Mouse (Mus musculus) left cerebral cortex, adult 18-20 months (tissue): ENCODE data around the gene Nelfa. TPM values are rescaled to one million over a fixed set of nuclear protein-coding genes. Genes with fewer than 3 reads are reported as not detected.
"Not testable (repeated sequence)": the region's sequence is repeated elsewhere in the genome, so short reads cannot be mapped to it uniquely, and the experiment has no call there.

Experiments
- DNase-seq, 2 experiments: peaks; one replicate each; pipeline ENCODE4 v3.0.0; 2021 to 2022; ENCODE audit warnings: low spot score in 2 of 2, mixed read lengths in 1 of 2
- total RNA-seq, 2 experiments: library from RNA; stranded (reverse); gene quantifications; 2 replicates each; pipeline ENCODE4 v1.2.3; 2021

Nelfa gene
- total RNA-seq, 2 experiments from 2014 or later: 20.9 to 23.0 TPM

DNA sequence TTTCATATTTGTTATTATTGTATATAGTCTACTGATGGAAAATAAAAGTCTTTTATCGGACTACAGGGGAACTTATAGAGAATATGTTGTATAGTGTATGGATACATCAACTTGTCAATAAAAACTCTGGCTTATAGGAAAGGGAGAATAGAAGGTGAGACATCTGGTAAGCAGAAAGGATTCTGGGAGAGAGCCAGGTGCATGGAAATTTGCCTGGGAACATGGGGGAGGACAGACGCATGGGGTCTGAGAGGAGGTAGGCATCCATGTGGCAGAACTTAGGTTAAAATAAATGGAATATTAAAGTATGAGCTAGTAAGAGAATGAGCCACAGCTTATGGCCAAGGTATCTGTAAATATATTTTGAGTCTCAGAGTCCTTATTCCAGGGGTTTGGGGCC is 16.2 kb downstream of the Nelfa start:
- DNase-seq: no peak

DNA sequence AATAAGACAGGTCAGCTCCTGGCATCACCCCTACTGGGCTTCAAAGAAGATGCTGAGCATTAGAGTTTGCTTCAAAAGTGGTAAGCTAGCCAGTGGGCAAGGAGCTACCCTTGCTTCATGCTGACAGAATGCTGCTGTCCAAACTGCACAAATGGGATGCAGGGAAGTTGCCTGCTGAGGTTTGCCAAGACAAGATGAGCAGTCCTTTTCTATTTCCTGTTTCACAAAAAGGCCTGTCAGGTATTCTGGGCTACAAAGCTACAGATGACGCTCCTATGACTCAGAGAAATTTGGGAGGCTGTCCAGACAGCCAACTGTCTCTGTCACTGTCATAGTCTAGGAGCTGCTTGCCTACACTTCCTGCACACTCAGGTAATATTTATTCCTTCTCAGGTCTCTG is 16.7 kb downstream of the Nelfa start:
- peak; percentile 50 to 59 for DNase-seq

DNA sequence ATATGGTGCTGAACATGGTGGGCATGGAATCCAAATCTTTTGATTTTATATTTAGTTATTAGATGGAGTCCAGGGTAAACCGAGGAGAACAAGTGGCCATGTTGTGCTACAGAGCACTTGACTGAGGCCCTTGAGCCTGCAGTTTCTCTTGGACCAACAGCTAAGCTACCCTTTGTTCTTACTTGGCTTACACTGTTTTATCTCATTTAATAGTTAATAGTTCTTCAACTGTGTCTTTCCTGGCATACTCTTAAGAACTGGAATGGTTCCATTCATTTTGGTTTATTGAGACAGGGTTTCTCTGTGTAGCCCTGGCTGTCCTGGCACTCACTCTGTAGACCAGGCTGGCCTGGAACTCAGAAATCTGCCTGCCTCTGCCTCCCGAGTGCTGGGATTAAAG is 19.6 kb downstream of the Nelfa start:
- not testable (repeated sequence) for DNase-seq

DNA sequence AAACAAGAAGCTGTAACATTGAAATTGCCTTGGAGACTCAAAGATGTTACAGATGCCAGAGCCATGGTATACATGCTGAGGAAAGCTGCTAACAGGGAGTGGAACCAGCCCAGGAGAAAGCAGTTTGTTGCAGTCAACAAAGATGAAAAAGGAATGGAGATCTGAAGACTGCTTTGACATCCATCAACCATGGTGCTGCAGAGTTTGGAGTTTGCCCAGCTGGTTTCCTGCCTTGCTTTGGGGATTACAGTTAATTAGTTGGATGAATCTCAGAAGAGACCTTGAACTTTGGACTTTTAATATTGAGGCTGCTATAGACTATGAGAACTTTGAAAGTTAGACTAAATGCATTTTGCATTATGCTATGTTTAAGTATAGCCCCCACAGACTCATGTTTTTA is 21.2 kb downstream of the Nelfa start:
- not testable (repeated sequence) for DNase-seq

DNA sequence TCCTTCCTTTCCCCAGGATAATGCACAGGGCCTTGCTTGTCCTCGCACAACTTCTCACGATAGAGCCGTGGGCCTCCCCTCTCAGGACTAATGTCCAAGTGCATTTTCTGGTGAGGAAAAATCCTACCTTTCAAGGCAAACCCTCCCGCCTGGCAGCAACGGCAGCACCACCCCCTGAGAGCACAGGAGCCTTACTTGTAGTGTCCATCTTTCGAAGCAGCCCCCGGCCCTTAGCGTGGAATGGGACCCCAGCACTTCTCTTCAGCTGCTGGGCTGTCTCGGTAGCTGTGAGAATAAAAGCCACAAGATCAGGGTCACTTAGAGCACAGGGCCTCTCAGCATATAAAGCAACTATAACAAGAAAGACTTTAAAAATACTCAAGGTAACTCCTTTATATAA is 33.0 kb downstream of the Nelfa start:
- no peak for DNase-seq

DNA sequence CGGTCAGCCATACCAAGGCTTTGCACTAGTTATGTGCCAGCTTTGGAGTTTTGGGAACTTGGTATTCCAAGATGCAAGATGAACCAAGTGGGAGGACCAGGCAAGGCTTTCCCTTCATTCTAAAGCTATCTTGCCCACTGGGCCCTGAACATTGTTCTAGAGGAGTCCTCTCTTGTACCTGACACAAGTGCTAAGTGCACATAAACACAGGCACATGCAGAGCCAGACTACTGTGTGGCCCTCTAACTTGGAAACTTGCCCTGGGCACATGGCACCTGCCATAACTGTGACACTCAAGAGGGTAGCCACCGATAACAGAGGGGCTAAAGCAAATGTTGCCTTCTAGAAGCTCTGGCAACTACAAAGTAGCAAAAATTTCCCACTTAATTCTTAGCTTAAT is 33.5 kb downstream of the Nelfa start:
- no peak for DNase-seq

DNA sequence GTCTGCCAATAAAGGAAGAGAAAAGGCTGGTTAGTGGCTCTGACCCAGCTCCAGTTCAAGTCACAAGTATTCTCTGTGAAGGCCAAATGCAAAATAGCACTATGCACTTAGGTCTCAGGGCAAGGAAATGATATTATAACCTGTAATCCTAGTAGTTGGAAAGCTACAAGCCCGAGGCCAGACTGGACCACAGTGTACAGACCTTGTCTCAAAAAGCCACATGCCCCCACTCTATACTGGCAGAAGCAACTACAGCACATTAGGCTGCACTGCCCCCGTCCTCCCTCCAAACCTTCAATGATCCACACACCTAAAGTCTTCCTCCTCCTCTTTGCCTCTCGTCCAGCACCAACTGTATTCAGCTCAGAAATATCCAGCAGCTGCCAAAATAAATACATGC is 34.9 kb downstream of the Nelfa start:
- DNase-seq: no peak

DNA sequence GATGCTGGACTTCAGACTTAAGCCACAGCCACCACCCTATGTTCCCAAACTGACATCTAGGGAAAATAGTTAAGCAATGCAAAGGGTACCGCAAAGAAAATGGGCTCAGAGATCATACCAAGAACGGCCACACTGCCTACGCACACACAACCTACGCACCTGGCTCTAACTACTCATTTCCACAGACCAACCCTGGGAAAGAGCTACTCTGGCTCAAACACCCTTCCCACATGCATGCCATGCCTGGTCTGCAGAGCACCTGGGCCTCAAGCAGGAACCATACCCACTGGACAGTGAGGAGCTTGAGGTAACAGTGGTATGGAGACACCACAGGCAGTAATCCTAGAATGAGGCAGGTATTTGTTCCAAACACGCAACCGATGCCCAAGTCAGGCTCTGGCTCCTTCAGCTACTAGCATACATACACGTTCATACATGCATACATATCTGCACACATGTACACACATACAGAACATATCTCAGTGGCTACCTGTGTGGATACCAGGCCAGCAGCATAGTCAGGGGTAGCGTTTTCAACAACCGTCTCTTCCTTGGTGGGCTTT is 35.4 kb downstream of the Nelfa start:
- DNase-seq: no peak

DNA sequence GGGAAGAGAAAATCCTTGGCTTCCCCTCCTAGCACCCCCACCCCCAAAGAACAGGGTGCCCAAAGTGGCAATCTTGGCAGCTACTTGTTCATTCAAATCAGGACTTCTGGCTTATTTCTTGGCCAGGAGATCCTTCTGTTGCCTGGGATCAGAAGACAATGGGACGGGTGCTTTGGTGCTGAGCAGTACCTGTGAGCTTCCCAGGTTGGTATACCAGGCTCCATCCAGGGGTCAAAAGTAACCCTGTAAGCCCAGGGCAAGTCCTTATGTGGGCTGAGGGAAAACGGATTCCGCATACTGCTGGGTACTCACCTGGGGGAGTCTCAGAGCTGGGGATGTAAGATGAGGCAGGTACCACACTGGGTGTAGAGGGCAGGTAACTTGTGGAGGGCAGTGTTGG is 36.1 kb downstream of the Nelfa start:
- DNase-seq: no peak

DNA sequence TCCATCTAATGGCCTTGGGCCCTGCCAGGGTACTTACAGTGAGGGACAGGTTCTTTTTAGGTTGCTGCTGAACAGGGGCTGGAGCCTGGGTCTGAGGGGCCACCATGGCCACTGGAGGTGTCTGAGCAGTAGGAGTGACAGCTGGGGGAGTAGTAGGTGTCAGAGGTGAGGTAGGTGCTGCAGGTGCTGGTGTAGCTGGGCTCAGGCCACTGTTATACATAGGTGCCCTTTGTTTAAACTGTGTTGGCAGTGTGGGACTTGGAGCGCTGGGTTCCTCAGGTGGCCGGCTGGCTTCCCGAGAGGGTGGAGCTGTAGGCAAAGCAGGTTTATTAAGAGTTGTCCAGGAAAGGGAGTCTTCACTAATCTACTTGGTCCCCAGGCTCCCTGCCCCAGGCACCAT is 37.0 kb downstream of the Nelfa start:
- DNase-seq: no peak

DNA sequence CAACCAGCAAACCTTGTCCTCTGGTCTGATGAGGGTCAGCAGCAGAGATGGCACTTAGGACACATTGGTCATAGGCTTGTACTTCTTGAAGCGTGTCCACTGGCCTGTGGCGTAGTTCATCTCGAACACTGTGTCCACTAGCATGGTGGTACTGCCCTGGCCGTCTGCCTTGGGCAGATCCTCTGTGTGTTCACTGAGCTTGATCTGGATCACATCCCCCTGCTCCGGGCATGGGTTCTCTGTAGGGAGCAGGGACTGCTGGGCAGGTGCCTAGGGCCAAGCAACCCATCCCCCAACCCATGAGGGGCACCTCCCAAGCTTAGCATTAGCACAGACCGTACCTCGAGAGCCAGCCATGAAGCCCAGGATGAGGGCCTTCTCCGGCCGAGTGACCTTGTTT is 37.5 kb downstream of the Nelfa start:
- DNase-seq: no peak

DNA sequence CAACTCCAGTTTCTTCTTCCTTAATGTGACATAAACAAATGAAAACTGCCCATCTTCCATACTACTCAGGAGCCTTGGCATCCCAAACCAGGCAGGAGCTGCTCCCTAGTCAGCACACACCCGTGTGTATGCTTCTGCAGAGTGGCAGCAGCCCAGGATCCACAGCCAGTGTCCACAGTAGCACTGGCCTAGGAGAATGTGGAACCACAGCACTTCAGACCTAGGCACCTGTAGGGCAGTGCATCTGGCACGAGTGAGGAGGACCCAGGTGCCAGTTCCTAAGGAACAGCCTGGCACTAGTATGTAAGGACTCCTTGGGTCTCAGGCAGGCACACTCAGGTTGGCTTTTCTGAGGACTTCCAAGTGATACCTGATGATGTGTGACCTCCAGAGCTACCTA is 39.1 kb downstream of the Nelfa start:
- no peak for DNase-seq

DNA sequence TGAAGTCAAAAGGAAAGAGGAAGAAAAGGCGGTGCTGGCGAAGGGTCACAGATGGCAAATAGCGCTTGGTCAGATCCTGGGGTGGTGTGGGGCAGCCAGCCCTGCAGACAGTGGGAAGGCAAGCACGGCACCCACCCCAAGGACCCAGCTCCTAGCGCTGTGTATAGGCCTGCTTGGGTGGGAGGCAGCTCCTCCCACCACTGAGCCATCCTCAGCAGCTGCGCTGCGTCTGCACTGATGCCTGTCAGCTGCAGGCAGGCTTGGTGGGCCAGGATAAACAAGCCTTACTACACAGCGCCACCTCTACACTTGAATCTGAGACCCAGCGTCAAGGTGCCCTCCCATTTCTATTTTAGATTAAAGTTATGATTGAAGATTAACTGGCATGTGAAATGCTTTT is 41.1 kb downstream of the Nelfa start:
- peak in 1 of 2 experiments; percentile 27 for DNase-seq

DNA sequence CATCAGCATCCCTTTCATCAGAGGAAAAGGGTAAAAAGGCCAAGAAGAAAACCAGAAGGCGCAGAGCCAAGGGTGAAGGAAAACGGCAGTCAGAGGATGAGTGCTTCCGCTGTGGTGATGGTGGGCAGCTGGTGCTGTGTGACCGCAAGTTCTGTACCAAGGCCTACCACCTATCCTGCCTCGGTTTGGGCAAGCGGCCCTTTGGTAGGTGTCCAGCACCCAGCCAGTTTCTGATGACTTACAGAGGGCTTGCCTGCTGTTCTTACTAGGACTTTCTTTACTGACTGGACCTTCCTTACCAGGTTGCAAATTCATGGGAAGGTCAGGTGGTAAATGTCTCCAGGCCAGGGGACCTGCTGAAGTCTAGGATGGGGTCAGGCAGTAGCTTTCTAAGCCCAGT is 42.8 kb downstream of the Nelfa start:
- DNase-seq: no peak

DNA sequence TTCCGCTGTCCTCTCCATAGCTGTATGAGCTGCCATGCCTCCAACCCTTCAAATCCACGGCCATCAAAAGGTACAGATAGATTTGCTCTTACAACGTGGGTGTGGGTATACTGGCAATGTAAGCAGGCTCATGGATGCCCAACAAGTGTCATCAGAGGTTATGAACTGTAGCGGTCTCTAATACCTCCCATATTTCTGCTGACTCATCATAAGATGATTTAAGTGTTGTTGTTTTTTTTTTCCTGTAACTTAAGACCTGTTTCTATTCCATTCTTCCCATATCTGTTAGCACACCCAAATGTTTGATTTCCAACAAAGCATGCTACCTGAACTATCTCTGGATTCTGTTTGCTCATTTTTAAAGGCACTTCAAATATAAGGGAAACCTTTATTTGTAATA is 55.1 kb downstream of the Nelfa start:
- no peak for DNase-seq

DNA sequence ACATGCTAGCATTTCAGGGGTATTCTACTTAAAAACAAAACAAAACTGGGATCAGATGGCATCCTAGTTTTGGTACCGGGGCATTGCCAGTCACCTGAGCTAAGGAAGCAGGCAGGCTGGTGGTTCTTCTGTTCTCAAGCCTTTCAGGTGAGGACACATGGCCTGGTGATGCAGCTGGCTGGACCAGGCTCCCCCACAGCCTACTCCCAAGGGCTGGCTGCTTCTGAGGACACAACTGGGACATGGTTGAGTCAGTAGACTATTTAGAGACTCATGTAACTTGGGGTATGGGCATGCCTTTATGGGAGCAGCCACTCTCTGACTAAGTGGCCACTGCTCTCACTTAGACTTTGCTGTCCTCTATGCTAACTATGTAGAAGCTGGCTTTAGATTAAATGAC is 60.7 kb downstream of the Nelfa start:
- no peak for DNase-seq

DNA sequence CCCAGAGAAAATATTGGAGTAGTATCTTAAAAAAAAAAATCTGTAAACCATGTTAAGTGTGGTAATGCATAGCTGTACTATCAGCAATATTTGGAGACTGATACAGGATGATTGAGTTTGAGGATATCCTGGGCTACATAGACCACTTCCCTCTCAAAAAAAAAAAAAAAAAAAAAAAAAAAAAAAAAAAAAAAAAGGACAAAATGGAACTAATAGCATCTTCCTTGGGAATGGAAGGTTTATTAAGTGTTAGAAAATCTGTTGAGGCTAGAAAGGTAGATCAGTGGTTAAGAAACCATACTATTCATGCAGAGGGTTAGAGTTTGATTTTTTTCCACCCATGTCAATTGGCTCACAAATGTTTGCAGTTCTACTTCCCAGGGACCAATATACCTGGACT is 78.5 kb downstream of the Nelfa start:
- no peak for DNase-seq

DNA sequence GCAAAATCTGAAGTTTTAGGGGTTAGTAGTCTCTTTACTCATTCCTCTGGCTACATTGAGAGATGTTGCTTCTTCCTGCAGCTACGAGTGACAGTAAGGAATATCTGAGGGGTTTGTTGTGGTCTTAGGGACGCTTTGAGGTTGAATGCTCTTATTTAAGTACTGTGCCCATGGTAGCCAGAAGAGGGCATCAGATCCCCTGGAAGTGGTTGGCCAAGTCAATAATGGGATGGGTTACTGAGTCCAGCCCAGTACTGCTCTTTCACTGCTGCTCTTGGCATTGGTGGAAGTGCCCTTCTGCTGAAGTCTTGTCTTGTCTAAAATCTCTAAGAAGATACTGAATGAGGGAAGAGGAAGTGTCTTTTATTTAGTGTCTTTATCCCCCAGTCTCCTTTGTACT is 82.2 kb downstream of the Nelfa start:
- no peak for DNase-seq

DNA sequence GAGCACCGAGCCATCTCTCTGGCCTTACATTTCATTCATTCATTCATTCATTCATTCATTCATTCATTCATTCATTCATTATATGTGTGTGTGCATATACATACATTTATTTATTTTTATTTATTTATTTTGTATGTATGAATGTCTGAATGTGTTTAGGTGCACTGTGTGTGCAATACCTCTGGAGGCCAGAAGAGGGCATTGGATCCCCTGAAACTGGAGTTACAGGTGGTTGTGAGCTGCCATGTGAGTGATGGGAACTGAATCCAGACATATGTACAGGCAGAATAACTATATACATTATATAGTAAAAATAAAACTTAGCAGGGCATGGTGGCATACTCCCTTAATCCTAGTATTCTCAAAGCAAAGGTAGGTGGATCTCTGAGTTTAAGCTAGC is 83.1 kb downstream of the Nelfa start:
- no peak for DNase-seq

DNA sequence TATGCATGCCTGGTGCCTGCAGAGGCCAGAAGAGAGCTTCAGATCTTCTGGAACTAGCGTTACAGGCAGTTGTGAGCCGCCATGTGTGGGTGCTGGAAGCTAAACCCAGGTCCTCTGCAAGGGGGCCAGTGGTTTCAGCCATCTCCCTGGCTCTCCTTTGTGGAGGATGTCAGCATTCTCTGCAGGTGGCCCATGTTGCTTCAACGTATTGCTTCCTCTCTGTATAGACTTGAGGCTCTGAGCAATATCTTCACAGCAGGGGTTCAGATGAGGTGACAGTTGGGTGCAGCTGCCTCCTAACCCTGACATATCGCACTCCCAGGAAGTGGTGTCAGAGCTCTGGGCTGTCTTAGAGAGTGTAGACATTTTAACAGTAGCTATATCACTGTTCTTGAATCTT is 84.7 kb downstream of the Nelfa start:
- no peak for DNase-seq
